Mouse (Mus musculus): Measurements from ENCODE around the gene Dbp. TPM values are rescaled to one million over a fixed set of nuclear protein-coding genes. Genes with fewer than 3 reads are reported as not detected.

The Dbp gene
- total and polyA plus RNA-seq, 3 experiments, result 22.5 to 24.4 TPM; not detected in 1

DNA sequence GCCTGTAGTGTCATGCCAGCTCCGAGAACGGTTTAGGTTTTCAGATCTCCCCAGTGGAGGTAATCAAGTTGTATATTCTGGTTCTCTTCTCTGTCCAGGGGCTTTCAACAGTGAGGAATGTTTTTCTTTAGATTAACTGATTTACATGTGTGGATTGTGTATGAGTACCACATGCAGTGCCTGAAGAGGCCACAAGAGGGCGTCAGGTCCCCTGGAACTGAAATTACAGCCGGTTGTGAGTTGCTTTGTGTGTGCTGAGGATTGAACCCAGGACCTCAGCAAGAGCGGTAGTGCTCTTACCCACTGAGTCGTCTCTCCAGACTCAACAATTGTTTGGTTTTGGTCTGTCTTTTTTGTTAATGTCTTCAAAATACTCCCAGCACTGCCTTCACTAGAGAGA lies 41.6 kb downstream of the Dbp start:
- DNase-seq (ENCODE audit: low read depth, low spot score), result peak; percentile 58
- no peak for TF ChIP-seq ZKSCAN1 (IDR thresholded peaks at IDR 0.05; ENCODE audit: low read depth, low read length)
- TF ChIP-seq USF1 (IDR thresholded peaks at IDR 0.05; ENCODE audit: low read depth, low read length), result no peak
- no peak for TF ChIP-seq POLR2AphosphoS2 (IDR thresholded peaks at IDR 0.05; ENCODE audit: low read length)
- no peak for TF ChIP-seq RCOR1 (IDR thresholded peaks at IDR 0.05; ENCODE audit: low read depth, low read length)
- no peak for TF ChIP-seq JUND (IDR thresholded peaks at IDR 0.05; ENCODE audit: low read depth, low read length)
- TF ChIP-seq UBTF (IDR thresholded peaks at IDR 0.05; ENCODE audit: borderline replicate concordance, insufficient read depth, low read depth, low read length), result no peak
- TF ChIP-seq NRF1 (IDR thresholded peaks at IDR 0.05; ENCODE audit: insufficient read depth, low read depth, low read length, poor library complexity, severe bottlenecking), result no peak
- no peak for TF ChIP-seq E2F4 (IDR thresholded peaks at IDR 0.05; ENCODE audit: borderline replicate concordance, low read depth, low read length)
- TF ChIP-seq ZNF384 (IDR thresholded peaks at IDR 0.05; ENCODE audit: low read depth, low read length), result no peak
- TF ChIP-seq RAD21 (IDR thresholded peaks at IDR 0.05; ENCODE audit: low read depth, low read length), result peak; percentile 56
- no peak for TF ChIP-seq TAL1 (IDR thresholded peaks at IDR 0.05; ENCODE audit: low read length)
- no peak for TF ChIP-seq MAFK (IDR thresholded peaks at IDR 0.05; ENCODE audit: borderline replicate concordance, low read depth, low read length)
- TF ChIP-seq ZC3H11A (IDR thresholded peaks at IDR 0.05; ENCODE audit: low read depth, low read length), result peak; percentile 38; the same call in 1 of the 2 replicates
- TF ChIP-seq MYC (IDR thresholded peaks at IDR 0.05; ENCODE audit: low read depth, low read length), result no peak
- peak; percentile 78 for TF ChIP-seq SMC3 (IDR thresholded peaks at IDR 0.05; ENCODE audit: low read depth, low read length)
- no peak for TF ChIP-seq NELFE (IDR thresholded peaks at IDR 0.05; ENCODE audit: low read depth, low read length)
- TF ChIP-seq CTCF (IDR thresholded peaks at IDR 0.05 in 2 of 3, conservative IDR thresholded peaks at IDR 0.05 in 1 of 3; ENCODE audit: control insufficient read depth in 1 of 3, insufficient read depth in 1 of 3, low read depth in 2 of 3, low read length in 3 of 3, poor library complexity in 1 of 3, severe bottlenecking in 1 of 3), result peak; percentile 66 to 81 (median 77)
- TF ChIP-seq ETS1 (IDR thresholded peaks at IDR 0.05; ENCODE audit: low read depth, low read length), result no peak
- TF ChIP-seq MAX (IDR thresholded peaks at IDR 0.05; ENCODE audit: low read length), result no peak
- no peak for TF ChIP-seq TBP (IDR thresholded peaks at IDR 0.05; ENCODE audit: low read depth, low read length)
- no peak overlapping the region for H3K27ac ChIP-seq (ENCODE audit: control insufficient read depth, low read depth, low read length)
- H3K9ac ChIP-seq (ENCODE audit: control insufficient read depth, low read depth, low read length, poor library complexity, severe bottlenecking), result no peak overlapping the region
- no peak overlapping the region for H3K4me3 ChIP-seq (ENCODE audit: control insufficient read depth in 1 of 2, insufficient read depth in 1 of 2, low read depth in 2 of 2, low read length in 2 of 2)
- peaks cover 0 to 8% of the 10 kb centered on the region in 2 experiments; a peak in 2 of 4 replicates for H3K4me1 ChIP-seq (ENCODE audit: control insufficient read depth in 1 of 2, insufficient read depth in 2 of 2, low read length in 2 of 2)
- no peaks in the 10 kb centered on the region for H3K79me2 ChIP-seq (ENCODE audit: control insufficient read depth, insufficient read depth, low read length, poor library complexity)
- no peaks in the 10 kb centered on the region for H3K9me3 ChIP-seq (replicated peaks; ENCODE audit: insufficient read depth, low read length)
- H3K27me3 ChIP-seq (ENCODE audit: control insufficient read depth in 1 of 2, insufficient read depth in 2 of 2, low read length in 2 of 2), result no peaks in the 10 kb centered on the region
- H3K36me3 ChIP-seq (ENCODE audit: control insufficient read depth in 1 of 2, insufficient read depth in 2 of 2, low read length in 2 of 2), result peaks cover 0 to 4% of the 10 kb centered on the region in 2 experiments; a peak in 1 of 4 replicates

DNA sequence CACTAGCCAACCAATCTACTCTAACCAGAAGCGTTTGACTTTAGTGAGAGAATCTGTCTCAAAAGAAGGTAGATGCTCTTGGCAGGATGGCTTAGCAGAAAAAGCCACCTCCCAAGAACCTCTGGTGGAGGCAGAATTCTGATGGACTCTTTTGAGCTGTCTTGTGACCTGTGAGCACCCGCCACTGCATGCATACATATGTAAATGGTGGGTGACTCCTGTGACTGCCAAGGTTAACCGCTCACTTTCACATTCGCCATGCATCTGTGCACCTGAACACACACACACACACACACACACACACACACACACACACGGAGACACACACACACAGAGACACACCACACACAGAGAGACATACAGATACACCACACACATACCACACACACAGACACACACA lies 42.6 kb downstream of the Dbp start:
- no peak overlapping the region for H3K4me3 ChIP-seq (ENCODE audit: control insufficient read depth in 1 of 2, insufficient read depth in 1 of 2, low read depth in 2 of 2, low read length in 2 of 2)
- H3K4me1 ChIP-seq (ENCODE audit: control insufficient read depth in 1 of 2, insufficient read depth in 2 of 2, low read length in 2 of 2), result no peaks in the 10 kb centered on the region
- DNase-seq (ENCODE audit: low read depth, low spot score), result no peak
- H3K9me3 ChIP-seq (replicated peaks; ENCODE audit: insufficient read depth, low read length), result no peaks in the 10 kb centered on the region
- 0 out of 4 replicates have a peak, but pooled peaks cover 0 to 2% of the 10 kb centered on the region in 2 experiments for H3K27me3 ChIP-seq (ENCODE audit: control insufficient read depth in 1 of 2, insufficient read depth in 2 of 2, low read length in 2 of 2)
- no peak overlapping the region for H3K9ac ChIP-seq (ENCODE audit: control insufficient read depth, low read depth, low read length, poor library complexity, severe bottlenecking)
- H3K79me2 ChIP-seq (ENCODE audit: control insufficient read depth, insufficient read depth, low read length, poor library complexity), result no peaks in the 10 kb centered on the region
- TF ChIP-seq ZKSCAN1 (IDR thresholded peaks at IDR 0.05; ENCODE audit: low read depth, low read length), result no peak
- no peak for TF ChIP-seq MYC (IDR thresholded peaks at IDR 0.05; ENCODE audit: low read depth, low read length)
- TF ChIP-seq SIN3A (IDR thresholded peaks at IDR 0.05; ENCODE audit: low read length), result no peak
- no peaks in the 10 kb centered on the region for H3K36me3 ChIP-seq (ENCODE audit: control insufficient read depth in 1 of 2, insufficient read depth in 2 of 2, low read length in 2 of 2)
- no peak overlapping the region for H3K27ac ChIP-seq (ENCODE audit: control insufficient read depth, low read depth, low read length)
